8 mouse cellular contexts compared by ENCODE assay signal in genomic region chr17:50293241-50293731, GRCm38 (mm10). TPM values are rescaled to one million over a fixed set of nuclear protein-coding genes. Genes with fewer than 3 reads are reported as not detected.
DNase-seq lines count a peak whose midpoint lies in the region; ATAC-seq and TF ChIP-seq lines count a peak whose summit lies in the region.

TSS of gene Dazl (minus strand) at chr17:50293636.

- H3K4me1 ChIP-seq in kidney, embryonic 16.5 days (ENCODE audit: insufficient read depth, low read length) = no peaks in the 10 kb centered on the region
- H3K4me1 ChIP-seq in bone marrow, adult 2 months (ENCODE audit: control insufficient read depth, insufficient read depth, low read length) = no peaks in the 10 kb centered on the region
- no peaks in the 10 kb centered on the region for H3K4me1 ChIP-seq in forebrain, embryonic 13.5 days
- peaks cover 4% of the 10 kb centered on the region; the same call in 1 of the 2 replicates for H3K4me1 ChIP-seq in liver, embryonic 13.5 days (replicated peaks)

- no peak for TF ChIP-seq CTCF in bone marrow, adult 2 months (IDR thresholded peaks at IDR 0.05; ENCODE audit: control insufficient read depth, insufficient read depth, low read length)

- no peak; the same call in 1 of the 2 replicates for TF ChIP-seq POLR2A in bone marrow, adult 2 months (IDR thresholded peaks at IDR 0.05; ENCODE audit: borderline replicate concordance, control insufficient read depth, low read depth, low read length)

- H3K27me3 ChIP-seq in kidney, embryonic 16.5 days (ENCODE audit: insufficient read depth, low read length) = no peaks in the 10 kb centered on the region
- no peaks in the 10 kb centered on the region for H3K27me3 ChIP-seq in forebrain, embryonic 13.5 days
- H3K27me3 ChIP-seq in liver, embryonic 13.5 days = no peaks in the 10 kb centered on the region

- ATAC-seq in kidney, embryonic 16.5 days (ENCODE audit: low FRiP score, low TSS enrichment) = peak; percentile 8
- ATAC-seq in forebrain, embryonic 13.5 days = peak; percentile 17
- ATAC-seq in liver, embryonic 13.5 days (ENCODE audit: low read depth) = no peak

- peak within 1 kb of the TSS; percentile 63 for H3K4me2 ChIP-seq in kidney, embryonic 16.5 days (replicated peaks; ENCODE audit: low read depth, low read length)
- peak within 1 kb of the TSS; percentile 59 for H3K4me2 ChIP-seq in forebrain, embryonic 13.5 days
- H3K4me2 ChIP-seq in liver, embryonic 13.5 days = peak within 1 kb of the TSS; percentile 71

- peaks cover 14% of the 10 kb centered on the region for H3K9me3 ChIP-seq in kidney, embryonic 16.5 days (ENCODE audit: low read length)
- H3K9me3 ChIP-seq in forebrain, embryonic 13.5 days (replicated peaks) = peaks cover 14% of the 10 kb centered on the region
- H3K9me3 ChIP-seq in liver, embryonic 13.5 days (replicated peaks) = peaks cover 11% of the 10 kb centered on the region

- peak within 1 kb of the TSS; percentile 71 for H3K9ac ChIP-seq in kidney, embryonic 16.5 days (replicated peaks; ENCODE audit: low read length)
- peak within 1 kb of the TSS; percentile 63 for H3K9ac ChIP-seq in forebrain, embryonic 13.5 days
- peak within 1 kb of the TSS; percentile 44 for H3K9ac ChIP-seq in liver, embryonic 13.5 days

- peaks cover 9% of the 10 kb centered on the region; the same call in 1 of the 2 replicates for H3K36me3 ChIP-seq in kidney, embryonic 16.5 days (ENCODE audit: insufficient read depth, low read length)
- H3K36me3 ChIP-seq in forebrain, embryonic 13.5 days (ENCODE audit: poor library complexity, severe bottlenecking) = no peaks in the 10 kb centered on the region
- H3K36me3 ChIP-seq in liver, embryonic 13.5 days = 0 out of 2 replicates have a peak, but pooled peaks cover 8% of the 10 kb centered on the region

- no peak for DNase-seq in kidney, adult 8-10 months
- DNase-seq in liver, embryonic 13.5 days = no peak
- peak; percentile 97 for DNase-seq in testis, postnatal 14 days (ENCODE audit: low spot score)
- no peak for DNase-seq in layer of hippocampus, adult 9-10 months (ENCODE audit: low spot score)
- no peak for DNase-seq in kidney, postnatal 14 days

- peak within 1 kb of the TSS; percentile 52 for H3K4me3 ChIP-seq in kidney, embryonic 16.5 days (ENCODE audit: low read length)
- peak within 1 kb of the TSS; percentile 61 for H3K4me3 ChIP-seq in bone marrow, adult 2 months (replicated peaks; ENCODE audit: control insufficient read depth, low read depth, low read length)
- peak within 1 kb of the TSS; percentile 46 for H3K4me3 ChIP-seq in forebrain, embryonic 13.5 days
- peak within 1 kb of the TSS; percentile 57 for H3K4me3 ChIP-seq in liver, embryonic 13.5 days (replicated peaks)

- H3K27ac ChIP-seq in kidney, embryonic 16.5 days (ENCODE audit: low read length) = peak within 1 kb of the TSS; percentile 48; the same call in 1 of the 2 replicates
- H3K27ac ChIP-seq in bone marrow, adult 2 months (ENCODE audit: control insufficient read depth, insufficient read depth, low read depth, low read length, poor library complexity) = peak within 1 kb of the TSS; percentile 73; the same call in 1 of the 2 replicates
- peak within 1 kb of the TSS; percentile 31; the same call in 1 of the 2 replicates for H3K27ac ChIP-seq in forebrain, embryonic 13.5 days
- peak within 1 kb of the TSS; percentile 59 for H3K27ac ChIP-seq in liver, embryonic 13.5 days

- WGBS in kidney, embryonic 16.5 days = 93% methylated on average over 43 of the region's 43 CpGs
- 95% methylated on average over 43 of the region's 43 CpGs for WGBS in bone marrow, adult 2 months
- 93% methylated on average over 41 of the region's 43 CpGs for WGBS in forebrain, embryonic 13.5 days
- 88% methylated on average over 43 of the region's 43 CpGs for WGBS in liver, embryonic 13.5 days (ENCODE audit: insufficient replicate concordance)

RNA-seq across cellular contexts. Expression of gene Dazl, which starts in this region (rescaled TPM):
- polyA plus RNA-seq in kidney, embryonic 16.5 days (2015; fragmentation: Nextera tagmentation; extraction: Ambion mirVana) = 0.19 and 0.33 TPM in 2 replicates
- polyA plus RNA-seq in bone marrow, adult 2 months (2011; ENCODE audit: insufficient read depth, insufficient read length, low replicate concordance, missing spikeins) = 0.74 TPM in 1 of 2 replicates, not detected in the other
- polyA plus RNA-seq in forebrain, embryonic 13.5 days (2015; fragmentation: Nextera tagmentation; extraction: Ambion mirVana) = 0.18 and 0.50 TPM in 2 replicates
- polyA plus RNA-seq in liver, embryonic 13.5 days (2015; fragmentation: Nextera tagmentation; extraction: Ambion mirVana) = 0.17 and 0.21 TPM in 2 replicates

Comparison
In these comparisons a context has a peak if more than half of its experiments do, and no peak if none do; other contexts are left out.
1. Peak in ATAC-seq, H3K4me3 ChIP-seq, H3K27ac ChIP-seq, H3K9ac ChIP-seq and H3K4me2 ChIP-seq in kidney, embryonic 16.5 days; RNA of the gene not detected or under 1 TPM.
2. Peak in ATAC-seq, H3K4me3 ChIP-seq, H3K27ac ChIP-seq, H3K9ac ChIP-seq and H3K4me2 ChIP-seq in forebrain, embryonic 13.5 days; RNA of the gene not detected or under 1 TPM.